Mouse (Mus musculus): Measurements from ENCODE around the gene Dzip1l. TPM values are rescaled to one million over a fixed set of nuclear protein-coding genes. Genes with fewer than 3 reads are reported as not detected.

The Dzip1l gene
- polyA plus RNA-seq, 1 experiment from 2014 or later: 0.89 TPM

Other genes starting within 250 kb of the Dzip1l start
- 2.5 and 3.2 TPM in 2 replicates for gene Mras, start 192.1 kb upstream of the Dzip1l start, polyA plus RNA-seq (2015; fragmentation: Nextera tagmentation; extraction: Ambion mirVana)
- gene Nme9, start 178.0 kb upstream of the Dzip1l start, polyA plus RNA-seq (2015; fragmentation: Nextera tagmentation; extraction: Ambion mirVana): not detected in 2 replicates
- gene Armc8, start 60.6 kb upstream of the Dzip1l start, polyA plus RNA-seq (2015; fragmentation: Nextera tagmentation; extraction: Ambion mirVana): 8.8 and 9.3 TPM in 2 replicates
- gene Dbr1, start 53.7 kb upstream of the Dzip1l start, polyA plus RNA-seq (2015; fragmentation: Nextera tagmentation; extraction: Ambion mirVana): 16.0 and 16.3 TPM in 2 replicates
- not detected in 2 replicates for gene A4gnt, start 17.0 kb upstream of the Dzip1l start, polyA plus RNA-seq (2015; fragmentation: Nextera tagmentation; extraction: Ambion mirVana)
- 0.05 and 0.09 TPM in 2 replicates for gene Cldn18, start 87.8 kb downstream of the Dzip1l start, polyA plus RNA-seq (2015; fragmentation: Nextera tagmentation; extraction: Ambion mirVana)
- gene Sox14, start 246.7 kb downstream of the Dzip1l start, polyA plus RNA-seq (2015; fragmentation: Nextera tagmentation; extraction: Ambion mirVana): not detected in 2 replicates

All from liver, embryonic 15.5 days (tissue).